Mouse (Mus musculus) spleen, postnatal 4 days (tissue): ENCODE results near the gene Znhit1.
"Not testable (repeated sequence)": the region's sequence is repeated elsewhere in the genome, so short reads cannot be mapped to it uniquely, and the experiment has no call there.

Experiments
- DNase-seq, 2 experiments: peaks; one replicate each; pipeline ENCODE4 v3.0.0; 2022; ENCODE audit warnings: low spot score in 2 of 2

The Znhit1 gene

GRCm38 (mm10) chr5:136953015-136953414, 34.8 kb downstream of the Znhit1 start, which contains the start of gene Fis1:
Gene Fis1, plus strand, starts transcription at chr5:136953275.
- peak; percentile 89 to 91 for DNase-seq

- no peak for DNase-seq
These were observed 35.7 kb downstream of the Znhit1 start for GRCm38 (mm10) chr5:136952153-136952552.

GRCm38 (mm10) chr5:136950521-136950920, 37.3 kb downstream of the Znhit1 start:
- no peak for DNase-seq

GRCm38 (mm10) chr5:136949551-136950336, 38.1 kb downstream of the Znhit1 start:
- DNase-seq, result not testable (repeated sequence)

GRCm38 (mm10) chr5:136947874-136948273, 39.9 kb downstream of the Znhit1 start:
- no peak for DNase-seq

- DNase-seq, result no peak
These were observed 42.7 kb downstream of the Znhit1 start for GRCm38 (mm10) chr5:136945084-136945483.

- no peak for DNase-seq
These were observed 44.4 kb downstream of the Znhit1 start for GRCm38 (mm10) chr5:136943382-136943781.

GRCm38 (mm10) chr5:136942781-136943180, 45.0 kb downstream of the Znhit1 start:
- DNase-seq, result no peak

GRCm38 (mm10) chr5:136940845-136941560, 46.8 kb downstream of the Znhit1 start:
- DNase-seq, result no peak

- DNase-seq, result not testable (repeated sequence)
These were observed 47.8 kb downstream of the Znhit1 start for GRCm38 (mm10) chr5:136940029-136940428.

- DNase-seq, result peak in 1 of 2 experiments; percentile 74
These were observed 48.5 kb downstream of the Znhit1 start for GRCm38 (mm10) chr5:136939284-136939683.

GRCm38 (mm10) chr5:136937621-136938020, 50.2 kb downstream of the Znhit1 start:
- DNase-seq, result no peak

GRCm38 (mm10) chr5:136936750-136937149, 51.1 kb downstream of the Znhit1 start:
- DNase-seq, result no peak

- no peak for DNase-seq
These were observed 51.7 kb downstream of the Znhit1 start for GRCm38 (mm10) chr5:136935905-136936695.

- no peak for DNase-seq
These were observed 53.9 kb downstream of the Znhit1 start for GRCm38 (mm10) chr5:136933930-136934329.

GRCm38 (mm10) chr5:136932956-136933355, 54.9 kb downstream of the Znhit1 start:
- DNase-seq, result no peak
